Mouse (Mus musculus): ENCODE measurements around the gene Cks2. TPM values are rescaled to one million over a fixed set of nuclear protein-coding genes. Genes with fewer than 3 reads are reported as not detected.

Gene Cks2
- polyA plus RNA-seq (2015; fragmentation: Nextera tagmentation; extraction: Ambion mirVana), result 221 and 236 TPM in 2 replicates

DNA sequence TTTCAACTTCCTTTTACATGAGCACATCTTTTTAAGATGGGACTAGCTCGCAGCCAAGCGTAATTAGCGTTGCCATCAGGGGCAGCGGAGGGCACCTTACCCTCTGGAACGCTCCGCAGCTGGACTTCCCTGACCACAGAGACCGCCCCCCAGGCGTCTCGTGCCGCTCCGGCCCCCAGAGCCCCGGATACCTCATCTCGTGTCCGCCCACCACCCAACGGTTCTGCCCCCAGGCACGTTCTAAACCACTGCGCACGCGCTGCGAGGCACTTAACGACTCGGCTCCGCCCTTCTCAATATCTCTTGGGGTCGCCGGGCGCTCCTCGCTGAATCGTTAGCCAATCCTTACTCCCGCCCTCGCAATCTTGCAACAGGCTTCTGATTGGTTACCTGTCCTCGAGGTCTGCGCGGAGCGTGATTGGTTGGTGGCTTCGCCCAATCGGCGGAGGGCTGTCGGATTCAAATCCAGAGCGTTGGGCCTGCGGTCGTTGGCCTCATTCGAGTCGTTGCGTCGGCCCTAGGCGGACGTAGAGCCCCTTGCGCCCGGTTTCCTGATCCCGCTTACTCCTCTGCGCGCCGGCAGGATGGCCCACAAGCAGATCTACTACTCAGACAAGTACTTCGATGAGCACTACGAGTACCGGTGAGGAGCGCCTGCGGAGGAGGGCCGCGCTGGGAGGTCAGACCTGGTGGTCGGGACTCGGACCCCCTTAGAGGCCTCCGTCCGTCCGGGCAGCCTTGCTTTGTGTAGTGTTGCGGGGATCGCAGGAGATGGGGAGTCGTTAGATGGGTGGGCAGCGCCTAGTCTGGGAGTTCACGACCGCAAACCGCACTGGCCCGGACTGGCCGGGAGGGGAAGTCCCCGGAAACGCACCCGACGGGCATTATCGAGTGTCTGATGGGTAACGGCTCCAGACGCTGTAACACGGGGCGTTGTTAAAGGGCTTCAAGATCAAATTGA is at the start of gene Cks2:
Gene Cks2, plus strand, starts transcription at position 404 of the 961 bp plus-strand sequence.
- H3K9me3 ChIP-seq (replicated peaks), result no peaks in the 10 kb centered on the region
- WGBS, result under 1% methylated on average over 83 of the region's 83 CpGs
- H3K4me3 ChIP-seq, result peak within 1 kb of the TSS; percentile 87
- ATAC-seq (replicated peaks; ENCODE audit: insufficient number of reproducible peaks, insufficient read depth, low FRiP score, low read depth), result peak; percentile 98
- peak within 1 kb of the TSS; percentile 81 for H3K9ac ChIP-seq
- H3K27me3 ChIP-seq, result no peaks in the 10 kb centered on the region
- H3K4me1 ChIP-seq (replicated peaks), result peaks cover 32% of the 10 kb centered on the region
- peak within 1 kb of the TSS; percentile 68 for H3K4me2 ChIP-seq
- no peaks in the 10 kb centered on the region for H3K36me3 ChIP-seq
- peak within 1 kb of the TSS; percentile 87 for H3K27ac ChIP-seq

DNA sequence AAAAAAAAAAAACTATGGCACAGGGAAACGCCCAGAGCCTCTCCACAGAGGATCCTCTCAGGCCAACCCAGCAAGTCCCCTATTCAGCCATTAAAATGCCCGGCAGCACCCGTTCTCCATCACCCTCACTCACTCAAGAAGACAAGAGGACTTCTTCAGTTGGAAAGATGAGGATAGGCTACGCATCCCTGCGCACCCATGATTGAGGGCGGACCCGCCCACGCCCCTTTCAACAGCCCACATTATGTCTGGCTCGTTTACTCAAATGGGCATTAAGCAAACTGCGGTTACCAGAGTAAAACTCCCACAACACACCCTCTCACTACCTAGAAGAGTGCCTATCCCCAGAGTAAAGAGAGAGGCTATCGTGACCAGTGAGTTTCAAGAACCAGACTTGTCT is 49.6 kb upstream of the Cks2 start:
- Histone ChIP-seq H3K4me2 (peak overlapping the region; percentile 97), H3K4me1 (replicated peaks) (peaks cover 9% of the 10 kb centered on the region), H3K27ac (no peak overlapping the region), H3K9ac (no peak overlapping the region), H3K36me3 (no peaks in the 10 kb centered on the region), H3K4me3 (no peak overlapping the region), H3K27me3 (peaks cover 4% of the 10 kb centered on the region; the same call in 1 of the 2 replicates), H3K9me3 (replicated peaks) (no peaks in the 10 kb centered on the region)
- ATAC-seq (replicated peaks; ENCODE audit: insufficient number of reproducible peaks, insufficient read depth, low FRiP score, low read depth), result no peak
- 43% methylated on average over 11 of the region's 11 CpGs for WGBS

DNA sequence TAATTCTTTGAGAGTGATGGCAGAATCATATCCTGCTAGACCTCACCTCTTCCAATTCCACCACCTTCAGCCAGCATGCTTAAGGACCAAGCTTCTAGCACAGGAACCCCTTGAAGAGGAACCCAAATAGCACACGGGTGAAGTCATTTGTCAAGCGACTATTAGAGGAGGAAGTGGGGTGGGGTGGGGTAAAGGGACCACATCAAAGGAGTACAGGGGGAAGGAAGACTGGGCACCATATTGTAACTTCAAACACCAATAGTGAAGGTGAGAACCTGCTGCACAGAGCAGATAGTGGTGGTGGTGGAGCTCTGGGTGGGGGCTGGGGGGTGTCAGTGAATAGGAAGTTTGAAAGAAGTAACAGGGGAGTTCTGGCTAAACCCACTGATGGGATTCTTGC is 47.0 kb upstream of the Cks2 start:
- Histone ChIP-seq H3K9me3 (replicated peaks) (no peaks in the 10 kb centered on the region), H3K27ac (no peak overlapping the region), H3K36me3 (no peaks in the 10 kb centered on the region), H3K27me3 (peaks cover 4% of the 10 kb centered on the region; the same call in 1 of the 2 replicates), H3K4me2 (no peak overlapping the region), H3K4me3 (no peak overlapping the region), H3K4me1 (replicated peaks) (peaks cover 9% of the 10 kb centered on the region), H3K9ac (no peak overlapping the region)
- no peak for ATAC-seq (replicated peaks; ENCODE audit: insufficient number of reproducible peaks, insufficient read depth, low FRiP score, low read depth)
- WGBS, result 46% methylated on average over 2 of the region's 2 CpGs

DNA sequence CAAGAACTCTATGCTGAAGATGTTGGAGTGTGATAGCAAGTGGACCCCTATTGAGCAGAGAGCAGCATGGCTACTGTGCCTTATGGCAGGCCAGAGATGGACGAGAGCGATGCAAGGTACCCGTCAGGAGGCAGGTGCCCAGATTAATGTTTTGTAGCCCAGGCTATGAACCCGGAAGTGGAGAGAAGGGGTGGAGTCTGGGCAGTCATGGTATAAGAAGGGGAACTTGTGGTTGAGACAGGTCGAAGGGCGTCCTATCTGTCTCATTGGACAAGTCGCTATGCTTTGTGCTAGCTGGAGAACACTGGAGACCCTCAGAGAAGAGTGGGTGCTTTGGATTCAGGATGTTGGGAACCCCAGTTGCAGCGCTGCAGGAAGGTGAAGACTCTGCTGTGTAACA is 44.9 kb upstream of the Cks2 start:
- no peak for ATAC-seq (replicated peaks; ENCODE audit: insufficient number of reproducible peaks, insufficient read depth, low FRiP score, low read depth)
- Histone ChIP-seq H3K4me3 (no peak overlapping the region), H3K9ac (no peak overlapping the region), H3K4me1 (replicated peaks) (peaks cover 3% of the 10 kb centered on the region), H3K9me3 (replicated peaks) (no peaks in the 10 kb centered on the region), H3K27ac (no peak overlapping the region), H3K36me3 (no peaks in the 10 kb centered on the region), H3K4me2 (no peak overlapping the region), H3K27me3 (no peaks in the 10 kb centered on the region)
- 82% methylated on average over 8 of the region's 8 CpGs for WGBS

DNA sequence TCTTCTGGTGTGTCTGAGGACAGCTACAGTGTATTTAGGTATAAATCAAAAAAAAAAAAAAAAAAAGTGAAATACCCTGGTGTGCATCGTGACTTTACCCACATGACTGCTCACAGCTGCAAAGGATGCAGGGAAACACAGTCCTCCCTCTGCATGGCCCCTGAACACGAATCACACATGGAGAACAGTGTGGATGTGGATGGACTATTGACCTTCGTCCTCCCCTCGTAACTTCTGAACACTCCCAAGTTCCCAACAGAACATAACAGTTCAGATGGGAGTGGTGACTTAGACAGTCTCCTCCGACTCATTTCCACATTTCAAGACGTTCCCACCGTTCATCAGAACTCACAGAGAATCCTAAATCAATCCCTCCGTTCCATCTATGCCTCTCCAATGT is 42.3 kb upstream of the Cks2 start:
- H3K9ac ChIP-seq, result no peak overlapping the region
- WGBS, result 75% methylated on average over 8 of the region's 8 CpGs

DNA sequence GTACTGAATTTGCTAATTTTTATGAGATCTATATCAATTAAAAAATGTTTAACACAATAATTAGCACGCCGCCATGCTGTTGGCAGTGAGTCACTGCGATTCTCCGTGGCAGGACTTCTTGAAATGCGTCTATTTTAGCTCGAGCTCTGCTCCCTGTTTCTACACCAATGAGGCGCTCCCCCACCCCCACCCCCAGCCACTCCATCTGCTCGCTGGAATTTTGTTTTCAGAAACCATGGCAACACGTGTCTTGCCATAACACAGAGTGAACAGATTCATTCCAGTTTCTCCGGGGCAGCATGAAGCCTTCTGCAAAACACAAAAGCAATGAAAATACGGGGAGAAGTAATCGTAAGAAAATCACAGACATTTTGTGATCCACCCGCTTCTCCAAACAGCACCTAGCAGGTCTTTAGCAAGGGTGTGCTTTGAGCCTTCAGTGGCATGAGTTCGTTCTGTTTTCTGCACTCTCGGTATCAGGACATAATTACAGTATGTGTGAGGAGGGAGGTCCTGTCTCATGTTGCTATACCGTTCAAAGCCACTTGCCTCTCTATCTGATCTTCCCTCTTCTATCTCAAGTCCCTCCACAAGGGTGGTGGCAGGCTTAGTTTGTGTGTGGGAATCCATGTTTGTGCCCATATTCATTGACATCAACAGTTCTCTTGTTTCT is 41.7 kb upstream of the Cks2 start:
- peak overlapping the region; percentile 16 for H3K4me3 ChIP-seq
- H3K27me3 ChIP-seq, result no peaks in the 10 kb centered on the region
- H3K9me3 ChIP-seq (replicated peaks), result no peaks in the 10 kb centered on the region
- no peak overlapping the region for H3K9ac ChIP-seq
- H3K36me3 ChIP-seq, result no peaks in the 10 kb centered on the region
- no peak for ATAC-seq (replicated peaks; ENCODE audit: insufficient number of reproducible peaks, insufficient read depth, low FRiP score, low read depth)
- peak overlapping the region; percentile 53 for H3K4me2 ChIP-seq
- H3K27ac ChIP-seq, result no peak overlapping the region
- peaks cover 3% of the 10 kb centered on the region for H3K4me1 ChIP-seq (replicated peaks)
- 19% methylated on average over 16 of the region's 16 CpGs for WGBS

More for the DNA sequence above, 42.3 kb upstream of the Cks2 start:
- Histone ChIP-seq H3K4me1 (replicated peaks) (peaks cover 3% of the 10 kb centered on the region), H3K4me3 (no peak overlapping the region), H3K27ac (no peak overlapping the region), H3K27me3 (no peaks in the 10 kb centered on the region), H3K4me2 (peak overlapping the region; percentile 53; the same call in 1 of the 2 replicates), H3K9me3 (replicated peaks) (no peaks in the 10 kb centered on the region), H3K36me3 (no peaks in the 10 kb centered on the region)
- ATAC-seq (replicated peaks; ENCODE audit: insufficient number of reproducible peaks, insufficient read depth, low FRiP score, low read depth), result no peak

DNA sequence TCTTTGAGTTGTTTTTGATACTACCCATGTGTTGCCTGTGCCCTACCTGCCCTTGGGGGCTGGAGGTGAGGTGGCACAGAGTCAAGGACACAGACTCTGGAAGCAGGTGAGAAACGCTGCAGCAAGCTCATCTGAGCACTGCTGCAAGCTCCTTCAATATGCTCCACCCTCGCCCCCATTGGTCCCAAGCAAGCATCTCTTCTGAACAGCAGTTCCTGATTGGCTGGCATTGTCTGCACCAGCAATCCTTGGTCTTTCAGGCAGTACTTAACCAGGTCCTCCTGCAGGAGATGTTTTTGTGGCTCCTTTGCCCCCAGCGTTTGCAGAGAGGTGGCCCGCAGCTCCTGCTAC is 41.2 kb upstream of the Cks2 start:
- 44% methylated on average over 4 of the region's 4 CpGs for WGBS
- Histone ChIP-seq H3K9me3 (replicated peaks) (no peaks in the 10 kb centered on the region), H3K4me3 (no peak overlapping the region), H3K4me2 (no peak overlapping the region; the same call in 1 of the 2 replicates), H3K9ac (no peak overlapping the region), H3K36me3 (no peaks in the 10 kb centered on the region), H3K4me1 (replicated peaks) (peaks cover 3% of the 10 kb centered on the region), H3K27me3 (no peaks in the 10 kb centered on the region), H3K27ac (no peak overlapping the region)
- no peak for ATAC-seq (replicated peaks; ENCODE audit: insufficient number of reproducible peaks, insufficient read depth, low FRiP score, low read depth)

DNA sequence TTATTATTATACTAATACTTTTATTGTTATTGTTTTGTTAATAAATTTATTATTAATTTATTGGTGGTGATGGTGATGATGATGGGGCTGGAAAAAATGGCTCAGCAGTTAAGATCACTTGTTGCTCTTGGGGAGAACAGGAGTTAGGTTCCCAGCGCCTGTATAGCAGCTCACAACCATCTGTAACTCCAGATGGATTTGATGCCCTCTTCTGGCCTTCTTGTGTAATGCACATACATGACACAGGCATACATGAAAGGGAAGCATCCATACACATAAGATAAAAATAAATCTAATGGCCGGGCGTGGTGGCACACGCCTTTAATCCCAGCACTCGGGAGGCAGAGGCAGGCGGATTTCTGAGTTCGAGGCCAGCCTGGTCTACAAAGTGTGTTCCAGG is 35.8 kb upstream of the Cks2 start:
- Histone ChIP-seq H3K4me3 (no peak overlapping the region), H3K27ac (no peak overlapping the region), H3K27me3 (no peaks in the 10 kb centered on the region), H3K9me3 (replicated peaks) (no peaks in the 10 kb centered on the region), H3K36me3 (no peaks in the 10 kb centered on the region), H3K4me1 (replicated peaks) (peaks cover 7% of the 10 kb centered on the region; the same call in 1 of the 2 replicates), H3K9ac (no peak overlapping the region), H3K4me2 (no peak overlapping the region)
- WGBS, result 92% methylated on average over 7 of the region's 7 CpGs
- no peak for ATAC-seq (replicated peaks; ENCODE audit: insufficient number of reproducible peaks, insufficient read depth, low FRiP score, low read depth)

DNA sequence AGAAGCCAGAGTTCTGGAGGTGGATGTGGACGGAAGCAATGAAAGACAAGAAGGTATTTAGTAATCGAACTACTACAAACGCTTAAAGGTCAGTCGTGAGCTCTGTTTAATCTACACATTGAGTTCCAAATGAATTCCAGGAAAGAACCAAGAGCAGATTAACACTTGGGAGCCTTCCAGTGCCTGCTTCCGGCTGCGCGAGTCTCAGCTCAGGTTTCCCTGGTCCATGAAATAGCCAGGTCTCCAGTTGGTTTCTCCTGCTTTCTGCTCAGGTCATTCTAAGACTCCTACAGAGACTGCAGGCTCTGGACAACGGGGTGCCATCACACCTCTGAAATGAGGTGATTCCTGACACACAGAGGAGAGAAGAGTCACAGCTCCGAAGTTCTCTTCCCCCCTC is 34.0 kb upstream of the Cks2 start:
- Histone ChIP-seq H3K9ac (no peak overlapping the region), H3K27me3 (no peaks in the 10 kb centered on the region), H3K27ac (no peak overlapping the region), H3K36me3 (no peaks in the 10 kb centered on the region), H3K4me3 (peak overlapping the region; percentile 4; the same call in 1 of the 2 replicates), H3K4me1 (replicated peaks) (peaks cover 7% of the 10 kb centered on the region; the same call in 1 of the 2 replicates), H3K4me2 (peak overlapping the region; percentile 21; the same call in 1 of the 2 replicates), H3K9me3 (replicated peaks) (no peaks in the 10 kb centered on the region)
- ATAC-seq (replicated peaks; ENCODE audit: insufficient number of reproducible peaks, insufficient read depth, low FRiP score, low read depth), result no peak
- WGBS, result 12% methylated on average over 9 of the region's 9 CpGs

DNA sequence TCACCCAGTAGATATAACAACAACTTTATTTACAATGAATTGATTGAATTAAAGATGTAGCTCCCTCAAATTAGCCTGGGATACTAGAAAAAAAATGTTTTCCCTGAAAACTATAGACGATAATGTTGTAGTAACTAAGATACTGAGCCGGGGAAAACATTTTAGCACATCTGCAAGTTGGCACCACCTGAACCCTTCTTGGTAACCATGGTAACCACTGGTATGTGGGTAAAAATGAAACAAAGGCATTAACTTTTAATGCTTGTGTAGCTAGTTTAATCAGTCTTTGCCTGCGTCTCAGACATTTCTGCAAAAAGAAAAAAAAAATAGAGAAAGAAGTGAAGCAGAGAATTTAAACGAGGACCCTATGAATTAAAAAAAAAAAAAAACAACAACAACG is 33.5 kb upstream of the Cks2 start:
- H3K9ac ChIP-seq, result no peak overlapping the region
- 50% methylated on average over 5 of the region's 5 CpGs for WGBS

DNA sequence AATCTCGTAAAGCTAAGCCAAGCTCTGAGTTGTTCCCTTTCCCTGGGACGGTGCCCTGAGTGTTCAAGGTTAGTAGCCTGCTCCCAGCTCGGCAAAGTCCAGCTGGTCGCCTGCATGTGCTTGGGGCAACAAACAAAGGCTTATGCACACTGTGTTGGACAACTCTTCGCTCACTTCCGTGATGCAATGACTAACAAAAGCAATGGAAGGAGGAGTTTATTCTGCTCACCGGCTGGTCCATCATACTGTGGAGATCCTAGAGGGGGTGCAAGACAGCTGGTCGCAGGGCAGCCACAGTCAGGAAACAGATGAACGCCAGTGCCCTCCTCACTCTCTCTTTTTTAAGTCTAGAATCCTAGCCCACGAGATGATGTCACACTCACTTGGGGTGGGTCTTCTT is 29.2 kb upstream of the Cks2 start:
- no peak for ATAC-seq (replicated peaks; ENCODE audit: insufficient number of reproducible peaks, insufficient read depth, low FRiP score, low read depth)

More for the DNA sequence above, 33.5 kb upstream of the Cks2 start:
- H3K4me3 ChIP-seq, result no peak overlapping the region
- no peak overlapping the region for H3K27ac ChIP-seq
- H3K4me2 ChIP-seq, result peak overlapping the region; percentile 21; the same call in 1 of the 2 replicates
- no peaks in the 10 kb centered on the region for H3K27me3 ChIP-seq
- peaks cover 7% of the 10 kb centered on the region for H3K4me1 ChIP-seq (replicated peaks)
- H3K36me3 ChIP-seq, result no peaks in the 10 kb centered on the region
- H3K9me3 ChIP-seq (replicated peaks), result no peaks in the 10 kb centered on the region
- ATAC-seq (replicated peaks; ENCODE audit: insufficient number of reproducible peaks, insufficient read depth, low FRiP score, low read depth), result no peak

More for the DNA sequence above, 29.2 kb upstream of the Cks2 start:
- Histone ChIP-seq H3K9me3 (replicated peaks) (no peaks in the 10 kb centered on the region), H3K36me3 (no peaks in the 10 kb centered on the region), H3K9ac (no peak overlapping the region), H3K27ac (no peak overlapping the region), H3K4me2 (no peak overlapping the region), H3K4me1 (replicated peaks) (peaks cover 10% of the 10 kb centered on the region), H3K4me3 (no peak overlapping the region), H3K27me3 (no peaks in the 10 kb centered on the region)
- 57% methylated on average over 10 of the region's 10 CpGs for WGBS

All from heart, embryonic 15.5 days (tissue).